Mouse (Mus musculus): Measurements from ENCODE around the gene Rwdd1.
A peak's percentile ranks its signal among the peaks of the same experiment; 100 is the strongest.
"Not testable (repeated sequence)": the region's sequence is repeated elsewhere in the genome, so short reads cannot be mapped to it uniquely, and the experiment has no call there.

Gene Rwdd1

DNA sequence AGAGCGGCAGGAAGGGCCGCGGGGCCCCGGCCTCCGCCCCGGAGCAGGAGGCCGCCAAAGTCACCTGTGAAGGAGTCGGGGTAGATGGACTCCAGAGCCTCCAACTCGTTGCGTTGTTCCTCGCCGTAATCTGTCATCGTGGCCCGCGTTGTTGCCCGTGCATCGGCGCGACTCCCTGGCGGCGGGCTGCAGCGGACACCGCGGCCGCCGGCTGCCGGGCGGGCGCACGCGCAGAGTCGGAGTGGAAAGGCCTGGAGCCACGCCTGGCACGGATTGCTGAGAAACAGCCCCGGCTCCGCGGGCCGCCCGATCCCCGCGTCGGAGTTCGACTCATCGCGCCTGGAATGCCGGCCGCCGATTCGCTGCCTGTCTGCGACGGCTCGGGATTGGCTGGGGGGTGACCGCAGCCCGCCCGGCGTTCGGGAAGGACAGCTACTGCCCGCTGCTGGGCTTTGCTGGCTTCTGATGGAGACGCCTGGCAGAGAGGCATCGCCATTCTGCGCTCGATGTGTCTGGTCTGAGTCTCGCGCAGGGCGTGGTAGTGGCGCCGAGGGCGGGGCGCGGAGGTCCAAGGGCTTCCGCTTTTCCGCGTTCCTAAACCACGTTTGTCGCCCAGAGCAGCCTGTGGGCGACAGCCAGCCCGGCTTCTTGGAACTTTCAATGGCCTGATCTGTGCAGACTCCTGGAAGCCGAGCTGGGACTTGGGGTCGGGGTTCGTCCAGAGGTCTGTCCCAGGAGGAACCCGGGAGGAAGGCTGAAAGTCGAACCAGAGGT, at the start of gene Rwdd1:
Gene Rwdd1, minus strand, starts transcription at position 323 of the 774 bp plus-strand sequence.
- peak; percentile 98 for DNase-seq (ENCODE audit: low spot score)

DNA sequence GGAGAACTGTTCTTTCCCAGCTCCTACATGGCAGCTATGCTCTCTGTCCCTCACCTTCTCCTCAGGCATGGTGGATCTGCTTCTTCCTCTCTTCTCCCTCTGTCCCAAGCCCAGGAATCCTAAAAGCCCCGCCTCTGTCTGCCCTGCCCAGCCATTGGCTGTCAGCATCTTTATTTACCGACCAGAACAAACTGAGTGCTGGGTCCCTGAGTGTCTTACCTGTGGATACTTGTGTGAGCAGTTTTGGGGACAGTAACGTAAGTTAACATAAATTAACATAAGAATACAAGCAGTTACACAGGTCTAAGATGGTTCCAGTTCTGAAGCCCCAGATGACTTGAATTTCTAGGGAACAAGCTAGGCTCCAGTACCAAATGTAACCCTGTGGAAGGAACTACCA, 47.2 kb upstream of the Rwdd1 start:
- DNase-seq (ENCODE audit: low spot score) = no peak

DNA sequence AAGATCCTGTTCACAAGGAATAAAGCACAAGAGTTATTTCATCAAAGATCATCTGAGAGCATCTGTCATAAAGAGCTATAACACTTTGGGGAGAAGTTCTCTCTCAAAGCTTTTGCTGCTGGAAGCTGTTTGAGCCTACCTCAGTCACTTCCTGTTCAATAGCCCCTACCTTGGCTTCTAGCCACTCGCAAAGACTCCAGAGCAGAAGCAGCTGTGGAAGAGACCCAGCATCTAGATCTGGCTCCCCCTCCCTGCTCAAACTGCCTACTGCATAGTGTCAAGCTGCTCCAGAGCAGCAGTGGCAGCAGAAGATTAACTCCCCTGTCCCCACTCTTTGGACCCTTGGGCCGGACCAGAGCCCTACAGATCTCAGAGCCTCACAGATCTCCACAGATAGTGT, 34.6 kb upstream of the Rwdd1 start:
- no peak for DNase-seq (ENCODE audit: low spot score)

DNA sequence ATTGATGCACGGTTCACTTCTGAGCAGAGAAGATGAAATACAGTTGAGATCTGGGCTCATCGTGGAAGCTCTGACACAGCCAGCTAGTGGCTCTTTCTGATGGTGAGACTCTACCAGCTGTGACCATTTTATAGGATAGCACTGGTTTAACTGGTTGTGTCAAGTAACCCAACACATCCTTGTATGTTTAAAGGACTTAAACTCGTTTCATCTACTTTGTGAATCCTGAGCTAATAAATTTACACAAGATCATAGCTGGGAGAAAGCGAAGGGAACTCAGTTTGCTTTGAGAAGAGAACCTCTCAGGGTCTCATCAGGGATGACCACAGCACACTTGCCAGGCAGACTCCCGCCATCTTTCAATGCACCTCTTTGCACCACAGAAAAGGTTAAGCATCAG, 24.8 kb upstream of the Rwdd1 start, which contains the start of gene Calhm4:
Gene Calhm4, minus strand, starts transcription at position 101 of the 400 bp plus-strand sequence.
- DNase-seq (ENCODE audit: low spot score) = no peak

DNA sequence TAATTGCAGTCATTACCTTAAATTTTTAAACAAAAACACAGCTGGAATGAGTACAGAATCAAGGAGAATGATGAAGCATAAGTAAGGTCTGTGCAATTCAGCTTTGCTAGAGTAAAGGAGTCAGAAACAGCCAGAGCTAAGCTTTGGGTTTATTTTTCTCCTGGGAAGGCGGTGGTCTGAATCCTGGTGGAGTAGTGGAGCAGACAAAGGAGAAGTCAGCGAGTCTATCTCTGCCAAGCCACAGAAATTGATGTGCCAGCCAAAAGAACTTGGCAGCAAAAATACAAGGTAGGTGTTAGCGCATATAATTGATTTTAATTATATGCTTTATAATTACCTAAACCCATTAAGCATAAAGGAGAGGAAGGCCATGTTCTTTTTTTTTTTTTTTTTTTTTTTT, 18.0 kb upstream of the Rwdd1 start, which contains the start of gene Trappc3l:
Gene Trappc3l, plus strand, starts transcription at position 197 of the 400 bp plus-strand sequence.
- DNase-seq (ENCODE audit: low spot score) = no peak

DNA sequence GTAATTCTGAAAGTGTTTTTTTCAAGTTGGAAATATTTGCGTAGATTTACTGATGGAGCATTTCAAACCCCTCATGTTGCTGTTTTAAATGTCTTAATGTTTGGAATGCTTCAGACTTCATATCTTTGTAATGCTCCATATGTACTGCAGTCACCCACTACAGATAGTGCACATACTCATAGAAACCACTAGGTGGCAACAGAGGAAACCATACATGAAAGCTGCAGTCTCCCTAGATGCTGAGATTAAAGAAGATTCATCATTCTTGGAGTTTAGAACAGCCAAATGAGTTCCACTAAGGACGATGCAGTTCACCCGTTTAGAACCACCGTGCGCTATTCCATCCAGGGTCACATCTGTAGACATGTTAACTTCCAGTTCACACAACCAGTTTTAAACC, 17.2 kb upstream of the Rwdd1 start:
- no peak for DNase-seq (ENCODE audit: low spot score)

DNA sequence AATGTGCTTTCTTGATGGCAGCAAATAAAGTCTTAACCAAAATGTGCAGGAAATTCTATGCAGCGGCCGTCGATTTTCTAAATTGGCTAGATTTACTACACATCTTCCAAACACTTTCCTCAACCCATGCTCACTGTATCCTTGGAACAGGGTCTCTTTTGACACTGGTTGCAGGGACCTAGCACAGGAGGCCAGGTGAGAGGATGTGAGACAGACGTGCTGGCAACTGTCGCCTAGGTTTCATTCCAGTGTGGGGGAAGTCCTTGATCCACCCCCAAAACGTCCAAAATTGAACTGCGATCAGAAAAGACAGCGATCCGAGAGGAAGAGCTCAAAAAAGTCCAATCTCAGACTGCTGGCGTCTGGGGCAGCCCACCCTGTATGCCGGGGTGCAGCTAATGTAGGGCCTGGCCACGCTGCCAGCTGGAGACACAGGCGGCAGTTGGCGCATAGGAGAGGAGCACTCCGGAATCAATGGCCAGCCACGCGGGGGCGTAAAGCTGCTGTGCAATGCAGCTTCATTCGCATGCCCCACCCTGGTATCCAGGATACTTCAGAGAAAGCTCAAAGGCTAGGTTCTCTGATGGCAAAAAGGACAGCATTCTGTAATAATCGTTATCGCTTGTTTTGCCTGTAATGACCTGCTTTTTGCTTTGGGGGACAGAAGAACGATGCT, 14.3 kb upstream of the Rwdd1 start:
- DNase-seq (ENCODE audit: low spot score) = peak; percentile 80

DNA sequence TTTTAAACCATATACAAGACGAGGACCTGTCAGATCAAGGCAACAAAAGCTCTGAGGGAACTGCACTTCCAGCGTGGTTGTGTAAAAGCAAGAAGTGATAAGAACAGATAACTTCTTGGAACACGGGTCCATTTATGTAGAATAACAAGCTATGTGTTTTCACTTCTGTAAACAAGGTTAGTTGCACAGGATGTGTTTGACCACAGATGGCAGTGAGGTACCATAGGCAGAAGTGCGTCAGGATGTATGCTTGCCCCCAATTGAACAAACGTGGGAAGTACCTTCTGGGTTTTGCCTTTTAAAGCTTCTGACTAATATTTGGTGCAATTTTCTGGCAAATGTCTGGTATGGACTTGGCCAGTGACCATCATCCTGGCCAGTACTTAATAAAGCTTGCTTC, 10.9 kb upstream of the Rwdd1 start:
- DNase-seq (ENCODE audit: low spot score) = no peak

DNA sequence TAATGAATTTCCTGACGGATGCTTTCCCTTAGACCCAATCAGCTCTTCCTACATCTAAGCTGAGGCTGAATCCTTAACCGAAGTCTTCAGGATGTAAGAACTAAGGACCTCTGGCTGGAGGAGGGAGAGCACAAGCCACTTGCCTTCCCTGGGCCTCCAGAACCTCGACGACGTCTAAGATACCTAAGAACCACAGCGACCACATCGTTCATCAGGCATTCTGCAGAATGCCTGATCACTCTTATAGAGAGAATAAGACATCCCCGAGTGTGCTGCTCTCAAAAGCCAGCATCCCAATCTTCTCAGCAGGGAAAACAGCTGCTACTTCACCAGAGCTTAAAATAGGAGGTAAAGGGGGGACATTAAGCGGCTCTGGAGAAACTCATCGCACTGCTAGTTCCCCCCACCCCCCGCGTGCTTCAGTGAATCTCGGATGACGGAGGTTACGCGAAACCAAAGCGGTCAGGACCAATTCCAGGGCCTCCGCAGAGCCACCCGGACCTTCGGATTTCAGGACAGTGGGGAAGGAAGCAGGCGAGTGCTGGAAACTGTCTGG, 600 bp downstream of the Rwdd1 start:
- DNase-seq (ENCODE audit: low spot score) = no peak

DNA sequence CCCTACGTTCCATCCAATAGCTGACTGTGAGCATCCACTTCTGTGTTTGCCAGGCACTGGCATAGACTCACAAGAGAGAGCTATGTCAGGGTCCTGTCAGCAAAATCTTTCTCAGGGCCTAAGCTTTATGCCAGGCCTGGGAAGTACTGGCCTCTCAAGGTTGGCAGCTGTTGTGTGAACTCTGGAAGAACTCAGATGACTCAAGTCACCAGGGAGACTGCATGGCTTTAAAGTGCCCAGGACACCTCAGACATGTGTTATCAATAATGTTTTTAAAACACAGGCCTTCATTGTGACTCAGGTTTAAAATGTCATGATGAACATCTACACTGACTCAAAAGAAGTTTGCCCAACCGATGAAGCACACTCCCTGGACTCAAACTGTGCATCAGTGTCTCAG, 6.2 kb downstream of the Rwdd1 start:
- no peak for DNase-seq (ENCODE audit: low spot score)

DNA sequence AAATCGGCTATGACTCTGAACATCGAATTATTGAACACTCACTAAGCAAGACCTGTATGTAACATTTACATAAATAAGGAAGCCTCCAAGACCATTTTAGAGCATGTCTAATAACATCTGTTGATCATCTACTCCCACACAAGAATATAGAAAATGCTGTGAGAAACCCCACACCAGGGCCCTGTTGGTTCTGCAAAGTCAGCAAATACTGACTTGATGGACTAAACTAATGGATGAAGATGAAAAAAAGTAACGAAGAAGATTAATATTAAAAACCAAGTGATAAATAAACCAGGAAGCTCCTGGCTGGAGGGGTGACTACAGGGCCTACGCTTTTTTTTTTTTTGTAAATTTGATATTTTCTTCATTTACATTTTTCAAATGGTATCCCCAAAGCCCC, 6.8 kb downstream of the Rwdd1 start:
- no peak for DNase-seq (ENCODE audit: low spot score)

DNA sequence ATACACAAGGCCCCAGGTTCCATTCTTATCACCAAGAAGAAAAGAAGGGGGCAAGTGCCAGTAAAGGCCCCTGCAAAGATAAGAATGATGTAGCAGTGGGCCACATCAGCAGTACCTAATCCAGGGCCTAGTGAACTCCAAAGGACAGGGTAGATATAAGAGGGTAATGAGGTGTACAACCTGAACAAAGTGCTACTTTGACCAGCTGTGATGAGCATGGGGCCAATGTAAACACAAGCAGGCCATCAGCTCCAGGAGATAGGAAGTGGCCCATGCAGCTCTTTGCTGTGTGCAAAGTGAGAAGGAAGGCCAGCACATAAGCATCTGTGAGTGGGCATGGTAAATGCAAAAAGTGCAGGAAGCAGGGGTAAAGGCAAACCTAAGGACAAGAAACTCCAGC, 21.0 kb downstream of the Rwdd1 start:
- no peak for DNase-seq (ENCODE audit: low spot score)

DNA sequence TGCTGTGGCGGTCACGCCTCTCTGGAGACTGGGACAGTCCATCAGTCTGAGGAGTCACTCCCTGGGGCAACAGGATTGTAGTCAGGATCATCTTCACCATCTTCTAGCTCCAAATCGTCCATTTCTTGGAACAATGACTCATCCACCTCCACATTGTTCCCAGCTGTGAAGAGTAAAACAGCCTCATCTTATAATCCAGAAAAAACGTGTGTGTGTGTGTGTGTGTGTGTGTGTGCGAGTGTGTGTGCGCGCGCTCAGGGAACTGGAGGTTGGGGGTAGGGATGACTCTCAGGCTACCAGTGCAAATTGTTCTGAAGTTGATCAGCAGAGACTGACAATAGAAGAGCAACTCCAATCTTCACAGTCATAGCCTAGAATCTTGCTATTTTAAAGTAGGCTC, 22.7 kb downstream of the Rwdd1 start:
- not testable (repeated sequence) for DNase-seq (ENCODE audit: low spot score)

DNA sequence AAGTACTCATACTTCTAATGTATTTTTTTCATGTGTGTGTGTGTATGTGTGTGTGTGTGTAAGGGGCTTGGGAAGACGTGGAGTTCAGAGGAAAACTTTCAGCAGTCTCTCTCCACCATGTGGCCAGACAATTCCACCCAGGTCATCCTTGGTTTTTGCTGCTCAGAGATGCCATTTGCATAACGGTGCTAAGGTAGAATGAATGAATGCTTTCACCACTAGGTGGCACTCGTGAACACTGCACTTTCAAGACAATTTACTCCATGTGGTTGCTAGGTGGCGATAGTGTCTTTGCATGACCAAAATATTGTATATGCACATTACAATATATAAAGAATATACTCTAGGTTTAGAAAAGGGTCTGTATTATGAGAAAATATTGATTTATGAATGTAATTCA, 32.7 kb downstream of the Rwdd1 start:
- DNase-seq (ENCODE audit: low spot score) = peak; percentile 5

DNA sequence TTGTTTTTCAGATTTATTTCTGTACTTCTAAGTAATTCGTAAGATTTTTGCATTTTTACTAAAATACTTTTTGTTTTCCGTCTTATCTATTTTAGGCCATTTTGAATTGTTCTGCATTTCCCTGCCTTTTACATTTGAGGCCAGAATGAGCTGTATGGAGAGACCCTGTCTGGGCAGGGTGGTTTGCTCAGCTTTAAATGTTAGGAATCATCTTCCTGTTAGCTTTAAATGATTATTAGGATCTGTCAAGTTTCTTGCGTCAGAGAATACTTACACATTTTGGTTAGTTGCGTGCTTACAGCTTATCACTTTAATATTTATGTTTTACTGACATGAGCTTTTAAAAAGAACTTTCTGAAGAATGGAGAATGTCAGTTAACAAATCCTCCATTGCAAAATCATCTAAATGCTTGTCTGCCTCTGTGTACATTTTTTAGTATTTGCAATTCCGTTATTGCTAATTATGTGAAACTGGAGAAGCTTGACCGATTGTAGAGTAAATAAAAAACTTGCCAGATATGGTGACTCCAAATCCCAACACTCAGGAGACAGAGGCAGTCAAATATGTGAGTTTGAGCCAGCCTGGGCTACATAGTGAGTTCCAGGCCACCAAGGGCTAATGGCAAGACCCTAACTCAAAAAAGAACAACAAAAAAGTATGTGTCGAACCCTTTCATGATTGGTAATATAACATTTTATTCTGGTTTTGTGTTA, 44.5 kb downstream of the Rwdd1 start:
- DNase-seq (ENCODE audit: low spot score) = no peak

DNA sequence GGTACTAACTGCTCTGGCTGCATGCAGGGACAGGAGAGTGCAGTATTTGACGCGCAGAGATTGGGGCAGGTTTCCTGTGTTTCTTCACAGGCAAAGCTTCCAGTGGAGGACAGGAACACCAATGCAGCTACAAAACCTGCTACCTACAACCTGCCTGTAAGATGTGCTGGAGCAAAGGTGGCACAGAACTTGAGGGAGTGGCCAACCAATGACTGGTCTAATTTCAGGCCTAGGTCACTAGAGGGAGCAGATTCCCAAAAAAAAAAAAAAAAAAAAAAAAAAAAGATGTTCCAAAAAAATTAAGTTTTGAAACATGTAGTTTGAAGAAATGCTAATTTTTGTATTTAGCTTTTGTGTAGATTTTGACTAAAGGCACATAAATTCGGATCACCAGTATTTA, 66.9 kb downstream of the Rwdd1 start:
- DNase-seq (ENCODE audit: low spot score) = no peak

DNA sequence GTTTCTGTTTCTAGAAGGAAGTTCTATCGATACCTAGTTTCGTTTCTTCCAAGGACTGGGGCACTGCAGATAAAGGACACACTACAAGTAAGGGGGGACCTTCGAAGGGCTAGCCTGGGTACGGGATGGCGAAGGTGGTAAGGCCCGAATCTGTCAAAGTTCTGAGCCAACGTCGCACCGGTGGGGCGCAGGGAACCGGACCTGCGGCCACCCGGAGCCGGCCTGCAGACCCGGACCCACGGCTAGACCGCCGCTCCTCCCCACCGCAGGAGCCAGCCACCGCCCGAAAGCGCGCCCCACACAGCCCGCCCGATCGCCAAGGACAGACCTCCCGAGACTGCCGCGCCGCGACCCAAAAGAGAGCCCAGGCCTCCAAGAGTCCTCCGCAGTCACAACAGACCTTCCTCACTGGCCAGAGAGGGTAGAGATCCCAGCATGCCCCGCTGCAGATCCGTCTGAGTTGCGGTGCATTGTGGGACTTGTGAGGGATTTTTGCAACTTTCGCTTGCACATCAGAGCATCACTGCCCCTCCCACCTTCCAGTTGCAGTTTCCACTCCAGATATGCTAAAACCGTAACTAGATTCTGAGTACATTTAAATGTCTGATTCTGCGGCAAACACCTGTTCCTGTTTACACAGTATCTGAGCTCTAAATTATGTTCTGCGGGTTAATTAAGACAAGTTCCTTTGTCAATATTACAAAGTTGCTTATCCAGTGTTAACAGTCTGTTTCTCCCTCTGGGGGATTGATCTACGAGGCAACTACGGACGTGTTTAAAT, 68.4 kb downstream of the Rwdd1 start, which contains the start of gene Zup1:
Gene Zup1, minus strand, starts transcription at position 467 of the 781 bp plus-strand sequence.
- peak; percentile 77 for DNase-seq (ENCODE audit: low spot score)

Data from ovary, postnatal 36 days (tissue).